ENCODE assay signal across 11 mouse cellular contexts in the genomic region with DNA sequence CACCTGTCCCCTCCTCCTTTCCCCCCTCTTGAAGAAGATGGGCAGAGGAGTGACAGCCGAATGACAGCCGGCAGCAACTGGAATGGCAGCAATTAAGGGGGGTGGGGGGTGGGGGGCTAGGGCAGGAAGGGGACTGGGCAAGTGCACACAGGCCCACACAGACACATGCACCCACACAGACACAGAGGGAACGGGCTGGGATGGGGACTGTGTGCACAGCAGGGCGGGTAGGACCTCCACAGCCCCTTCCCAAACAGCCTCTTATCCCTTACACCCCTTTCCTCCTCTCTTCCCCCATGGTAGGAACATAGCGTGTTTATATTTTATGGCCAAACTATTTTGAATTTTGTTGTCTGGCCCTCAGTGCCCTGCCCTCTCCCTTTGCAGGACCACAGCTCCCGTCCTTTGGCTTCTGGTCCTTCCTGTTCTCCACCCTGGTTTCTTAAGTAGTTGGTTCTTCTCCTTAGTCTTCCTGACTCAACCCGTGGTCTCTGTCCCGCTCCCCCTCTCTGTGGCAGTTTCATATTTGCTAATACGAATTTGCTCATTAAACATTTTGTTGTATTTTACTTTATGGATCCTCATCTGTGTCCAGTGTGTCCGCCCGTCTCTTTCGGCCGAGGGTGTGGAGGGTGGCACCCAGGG. TPM values are rescaled to one million over a fixed set of nuclear protein-coding genes. Genes with fewer than 3 reads are reported as not detected.
A peak's percentile ranks its signal among the peaks of the same experiment; 100 is the strongest.
DNase-seq lines count a peak whose midpoint lies in the region; ATAC-seq and TF ChIP-seq lines count a peak whose summit lies in the region.
"Not testable (repeated sequence)": the region's sequence is repeated elsewhere in the genome, so short reads cannot be mapped to it uniquely, and the experiment has no call there.
"Had no signal": no experiment of that assay in that cellular context is flagged by ENCODE, and none has a peak within 500 bp of the region (broad histone marks: within the 10 kb centered on the region; RNA-seq: fewer than 3 reads in every experiment).

No protein-coding gene starts in this region.

- 41% methylated on average over 8 of the region's 13 CpGs for WGBS in embryonic facial prominence, embryonic 15.5 days
- 58% methylated on average over 10 of the region's 13 CpGs for WGBS in heart, embryonic 10.5 days
- WGBS in hindbrain, embryonic 15.5 days: 50% methylated on average over 9 of the region's 13 CpGs
- 36% methylated on average over 9 of the region's 13 CpGs for WGBS in liver, embryonic 16.5 days (ENCODE audit: insufficient replicate concordance)
- WGBS in midbrain, embryonic 14.5 days: 50% methylated on average over 9 of the region's 13 CpGs
- 51% methylated on average over 9 of the region's 13 CpGs for WGBS in stomach, embryonic 14.5 days

- not testable (repeated sequence) for TF ChIP-seq CTCF in G1E (IDR thresholded peaks at IDR 0.05; ENCODE audit: low read depth, low read length); left cerebral cortex, adult 2 months (IDR thresholded peaks at IDR 0.05)

- intact Hi-C loops in left cerebral cortex, adult 2 months (cut with DNase I): loop anchor here (1.0 to 5.0 kb wide), 2 partner anchors 17 to 942 kb away; a partner anchor contains a TSS

- not testable (repeated sequence) for ATAC-seq in G1E (ENCODE audit: extremely low read depth, insufficient number of reproducible peaks, low FRiP score, poor library complexity, severe bottlenecking); embryonic facial prominence, embryonic 15.5 days (ENCODE audit: insufficient number of reproducible peaks, low FRiP score, low TSS enrichment, low read depth); liver, embryonic 16.5 days (ENCODE audit: low read depth)
- ATAC-seq in hindbrain, embryonic 15.5 days (ENCODE audit: low FRiP score, low read depth): peak; percentile 33; the same call in 1 of the 2 replicates
- peak; percentile 43 for ATAC-seq in midbrain, embryonic 14.5 days (ENCODE audit: low FRiP score, low TSS enrichment)
- peak; percentile 4; the same call in 1 of the 2 replicates for ATAC-seq in stomach, embryonic 14.5 days (ENCODE audit: insufficient number of reproducible peaks, insufficient read depth, low FRiP score, low read depth)

- H3K4me3 ChIP-seq in G1E (ENCODE audit: low read depth, low read length): peak overlapping the region; percentile 98
- H3K4me3 ChIP-seq in embryonic facial prominence, embryonic 15.5 days (replicated peaks): peak overlapping the region; percentile 100
- H3K4me3 ChIP-seq in heart, embryonic 10.5 days: peak overlapping the region; percentile 98
- H3K4me3 ChIP-seq in hindbrain, embryonic 15.5 days: peak overlapping the region; percentile 100
- peak overlapping the region; percentile 96 for H3K4me3 ChIP-seq in left cerebral cortex, adult 2 months
- H3K4me3 ChIP-seq in liver, embryonic 16.5 days (ENCODE audit: low read depth, low read length): peak overlapping the region; percentile 98
- peak overlapping the region; percentile 85 for H3K4me3 ChIP-seq in midbrain, embryonic 14.5 days (replicated peaks; ENCODE audit: low read depth, low read length)
- H3K4me3 ChIP-seq in stomach, embryonic 14.5 days (ENCODE audit: low read depth, low read length): peak overlapping the region; percentile 94

- H3K9ac ChIP-seq in embryonic facial prominence, embryonic 15.5 days; midbrain, embryonic 14.5 days (replicated peaks; ENCODE audit: low read length); stomach, embryonic 14.5 days (replicated peaks; ENCODE audit: low read depth, low read length): not testable (repeated sequence)
- H3K9ac ChIP-seq in hindbrain, embryonic 15.5 days: 0 out of 2 replicates have a peak overlapping the region, but pooled peaks have one; percentile 100
- peak overlapping the region; percentile 43 for H3K9ac ChIP-seq in liver, embryonic 16.5 days (ENCODE audit: low read depth, low read length)

- H3K36me3 ChIP-seq in G1E (replicated peaks): peaks cover 69% of the 10 kb centered on the region
- peaks cover 38% of the 10 kb centered on the region for H3K36me3 ChIP-seq in embryonic facial prominence, embryonic 15.5 days
- peaks cover 66% of the 10 kb centered on the region for H3K36me3 ChIP-seq in heart, embryonic 10.5 days
- peaks cover 38% of the 10 kb centered on the region for H3K36me3 ChIP-seq in hindbrain, embryonic 15.5 days
- H3K36me3 ChIP-seq in liver, embryonic 16.5 days (ENCODE audit: control insufficient read depth, insufficient read depth): peaks cover 41% of the 10 kb centered on the region
- H3K36me3 ChIP-seq in midbrain, embryonic 14.5 days (ENCODE audit: control insufficient read depth, insufficient read depth, low read length): peaks cover 52% of the 10 kb centered on the region
- peaks cover 40% of the 10 kb centered on the region for H3K36me3 ChIP-seq in stomach, embryonic 14.5 days (ENCODE audit: control insufficient read depth, insufficient read depth, low read length)

- H3K9me3 ChIP-seq in G1E (replicated peaks); embryonic facial prominence, embryonic 15.5 days (replicated peaks); heart, embryonic 10.5 days; hindbrain, embryonic 15.5 days; liver, embryonic 16.5 days (replicated peaks; ENCODE audit: control insufficient read depth, low read length); midbrain, embryonic 14.5 days (ENCODE audit: control insufficient read depth, low read length); stomach, embryonic 14.5 days (ENCODE audit: control insufficient read depth, low read depth, low read length): not testable (repeated sequence)

- H3K27ac ChIP-seq in embryonic facial prominence, embryonic 15.5 days (replicated peaks): peak overlapping the region; percentile 95
- H3K27ac ChIP-seq in heart, embryonic 10.5 days: peak overlapping the region; percentile 98
- peak overlapping the region; percentile 93 for H3K27ac ChIP-seq in hindbrain, embryonic 15.5 days (replicated peaks)
- H3K27ac ChIP-seq in left cerebral cortex, adult 2 months: peak overlapping the region; percentile 95
- H3K27ac ChIP-seq in liver, embryonic 16.5 days (ENCODE audit: low read length): peak overlapping the region; percentile 95
- peak overlapping the region; percentile 89 for H3K27ac ChIP-seq in midbrain, embryonic 14.5 days (replicated peaks; ENCODE audit: low read depth, low read length)
- peak overlapping the region; percentile 75 for H3K27ac ChIP-seq in stomach, embryonic 14.5 days (ENCODE audit: low read length)

- not testable (repeated sequence) for DNase-seq in G1E (ENCODE audit: low spot score); heart, embryonic 10.5 days (ENCODE audit: low spot score); midbrain, embryonic 14.5 days
- DNase-seq in left cerebral cortex, adult 2 months (ENCODE audit: extremely low spot score in 1 of 2, low spot score in 2 of 2): peak in 1 of 2 experiments; percentile 34

- peak overlapping the region; percentile 74 for H3K4me2 ChIP-seq in embryonic facial prominence, embryonic 15.5 days (replicated peaks)
- peak overlapping the region; percentile 86 for H3K4me2 ChIP-seq in hindbrain, embryonic 15.5 days
- H3K4me2 ChIP-seq in liver, embryonic 16.5 days (ENCODE audit: low read depth, low read length): peak overlapping the region; percentile 68
- peak overlapping the region; percentile 86 for H3K4me2 ChIP-seq in midbrain, embryonic 14.5 days (ENCODE audit: low read length)
- H3K4me2 ChIP-seq in stomach, embryonic 14.5 days (replicated peaks; ENCODE audit: low read depth, low read length): peak overlapping the region; percentile 35; the same call in 1 of the 2 replicates

- not testable (repeated sequence) for H3K27me3 ChIP-seq in G1E (ENCODE audit: insufficient read depth, low read length); embryonic facial prominence, embryonic 15.5 days; heart, embryonic 10.5 days (ENCODE audit: insufficient read depth, poor library complexity, severe bottlenecking); hindbrain, embryonic 15.5 days; liver, embryonic 16.5 days (ENCODE audit: control insufficient read depth, insufficient read depth, low read depth, low read length); midbrain, embryonic 14.5 days (ENCODE audit: control insufficient read depth, insufficient read depth, low read length); stomach, embryonic 14.5 days (ENCODE audit: control insufficient read depth, insufficient read depth, low read length)

- peaks cover 68% of the 10 kb centered on the region for H3K4me1 ChIP-seq in G1E (ENCODE audit: insufficient read depth, low read depth, low read length)
- H3K4me1 ChIP-seq in embryonic facial prominence, embryonic 15.5 days: peaks cover 26% of the 10 kb centered on the region
- peaks cover 17% of the 10 kb centered on the region for H3K4me1 ChIP-seq in heart, embryonic 10.5 days
- H3K4me1 ChIP-seq in hindbrain, embryonic 15.5 days (replicated peaks): peaks cover 31% of the 10 kb centered on the region
- peaks cover 47% of the 10 kb centered on the region for H3K4me1 ChIP-seq in liver, embryonic 16.5 days (ENCODE audit: control insufficient read depth, low read depth, low read length)
- H3K4me1 ChIP-seq in midbrain, embryonic 14.5 days (ENCODE audit: control insufficient read depth, insufficient read depth, low read length): peaks cover 21% of the 10 kb centered on the region
- not testable (repeated sequence) for H3K4me1 ChIP-seq in stomach, embryonic 14.5 days (ENCODE audit: control insufficient read depth, insufficient read depth, low read length)

RNA-seq across cellular contexts. Expression of a gene that starts 0.5 kb away (rescaled TPM):
- total RNA-seq in G1E (2014; fragmentation: Nextera tagmentation) (134 and 152 TPM in 2 replicates), G1E (2017) (79.5 and 85.2 TPM in 2 replicates)
- 720 and 931 TPM in 2 replicates for polyA plus RNA-seq in G1E (2012)
- polyA plus RNA-seq in embryonic facial prominence, embryonic 15.5 days (2015; fragmentation: Nextera tagmentation; extraction: Ambion mirVana): 66.5 and 70.6 TPM in 2 replicates
- 53.8 and 57.3 TPM in 2 replicates for polyA plus RNA-seq in heart, embryonic 10.5 days (2016; fragmentation: Nextera tagmentation; extraction: Ambion mirVana)
- polyA plus RNA-seq in hindbrain, embryonic 15.5 days (2015; fragmentation: Nextera tagmentation; extraction: Ambion mirVana): 105 and 118 TPM in 2 replicates
- total RNA-seq in left cerebral cortex, adult 2 months (2021): 100 to 1,000 TPM; 470 to 471 TPM
- 45.2 and 46.6 TPM in 2 replicates for polyA plus RNA-seq in liver, embryonic 16.5 days (2015; fragmentation: Nextera tagmentation; extraction: Ambion mirVana)
- polyA plus RNA-seq in midbrain, embryonic 14.5 days (2014; fragmentation: Nextera tagmentation; extraction: Ambion mirVana): 104 and 119 TPM in 2 replicates
- 63.2 and 63.4 TPM in 2 replicates for polyA plus RNA-seq in stomach, embryonic 14.5 days (2014; fragmentation: Nextera tagmentation; extraction: Ambion mirVana)

RNA-seq across cellular contexts. Expression of a gene that starts 17.5 kb away (rescaled TPM):
- 166 and 208 TPM in 2 replicates for total RNA-seq in G1E (2014; fragmentation: Nextera tagmentation)
- total RNA-seq in G1E (2017): 261 and 292 TPM in 2 replicates
- 480 and 545 TPM in 2 replicates for polyA plus RNA-seq in G1E (2012)
- polyA plus RNA-seq in embryonic facial prominence, embryonic 15.5 days (2015; fragmentation: Nextera tagmentation; extraction: Ambion mirVana): 116 and 124 TPM in 2 replicates
- 107 and 121 TPM in 2 replicates for polyA plus RNA-seq in heart, embryonic 10.5 days (2016; fragmentation: Nextera tagmentation; extraction: Ambion mirVana)
- 99.8 and 101 TPM in 2 replicates for polyA plus RNA-seq in hindbrain, embryonic 15.5 days (2015; fragmentation: Nextera tagmentation; extraction: Ambion mirVana)
- 100 to 1,000 TPM; 183 to 187 TPM for total RNA-seq in left cerebral cortex, adult 2 months (2021)
- polyA plus RNA-seq in liver, embryonic 16.5 days (2015; fragmentation: Nextera tagmentation; extraction: Ambion mirVana): 48.2 and 48.8 TPM in 2 replicates
- polyA plus RNA-seq in midbrain, embryonic 14.5 days (2014; fragmentation: Nextera tagmentation; extraction: Ambion mirVana): 111 and 115 TPM in 2 replicates
- 106 and 119 TPM in 2 replicates for polyA plus RNA-seq in stomach, embryonic 14.5 days (2014; fragmentation: Nextera tagmentation; extraction: Ambion mirVana)

RNA-seq across cellular contexts. Expression of a gene that starts 28.1 kb away (rescaled TPM):
- total RNA-seq in G1E (2014; fragmentation: Nextera tagmentation) (1.1 and 1.8 TPM in 2 replicates), G1E (2017) (0.44 TPM in 1 of 2 replicates, not detected in the other)
- polyA plus RNA-seq in G1E (2012): 2.8 and 4.1 TPM in 2 replicates
- polyA plus RNA-seq in embryonic facial prominence, embryonic 15.5 days (2015; fragmentation: Nextera tagmentation; extraction: Ambion mirVana): 36.8 and 43.1 TPM in 2 replicates
- polyA plus RNA-seq in heart, embryonic 10.5 days (2016; fragmentation: Nextera tagmentation; extraction: Ambion mirVana): 17.6 and 21.4 TPM in 2 replicates
- 90.6 and 113 TPM in 2 replicates for polyA plus RNA-seq in hindbrain, embryonic 15.5 days (2015; fragmentation: Nextera tagmentation; extraction: Ambion mirVana)
- 10 to 100 TPM; 30.5 to 32.5 TPM for total RNA-seq in left cerebral cortex, adult 2 months (2021)
- 0.89 and 1.8 TPM in 2 replicates for polyA plus RNA-seq in liver, embryonic 16.5 days (2015; fragmentation: Nextera tagmentation; extraction: Ambion mirVana)
- polyA plus RNA-seq in midbrain, embryonic 14.5 days (2014; fragmentation: Nextera tagmentation; extraction: Ambion mirVana): 104 and 105 TPM in 2 replicates
- 35.7 and 44.1 TPM in 2 replicates for polyA plus RNA-seq in stomach, embryonic 14.5 days (2014; fragmentation: Nextera tagmentation; extraction: Ambion mirVana)

RNA-seq across cellular contexts. Expression of a gene that starts 37.3 kb away (rescaled TPM):
- total RNA-seq in G1E (2014; fragmentation: Nextera tagmentation): not detected in 2 replicates
- not detected in 2 replicates for total RNA-seq in G1E (2017)
- polyA plus RNA-seq in G1E (2012): not detected in 2 replicates
- polyA plus RNA-seq in embryonic facial prominence, embryonic 15.5 days (2015; fragmentation: Nextera tagmentation; extraction: Ambion mirVana): not detected in 2 replicates
- polyA plus RNA-seq in heart, embryonic 10.5 days (2016; fragmentation: Nextera tagmentation; extraction: Ambion mirVana): not detected in 2 replicates
- polyA plus RNA-seq in hindbrain, embryonic 15.5 days (2015; fragmentation: Nextera tagmentation; extraction: Ambion mirVana): not detected in 2 replicates
- not detected for total RNA-seq in left cerebral cortex, adult 2 months (2021)
- polyA plus RNA-seq in liver, embryonic 16.5 days (2015; fragmentation: Nextera tagmentation; extraction: Ambion mirVana): not detected in 2 replicates
- polyA plus RNA-seq in midbrain, embryonic 14.5 days (2014; fragmentation: Nextera tagmentation; extraction: Ambion mirVana): not detected in 2 replicates
- polyA plus RNA-seq in stomach, embryonic 14.5 days (2014; fragmentation: Nextera tagmentation; extraction: Ambion mirVana): not detected in 2 replicates
- total RNA-seq: adrenal gland, postnatal 25 days; layer of hippocampus, postnatal 14 days had no signal
- polyA plus RNA-seq: C2C12 had no signal

RNA-seq across cellular contexts. Expression of a gene that starts 41.2 kb away (rescaled TPM):
- total RNA-seq in G1E (2014; fragmentation: Nextera tagmentation) (1.7 and 2.5 TPM in 2 replicates), G1E (2017) (2.7 and 2.8 TPM in 2 replicates)
- 1.3 and 1.6 TPM in 2 replicates for polyA plus RNA-seq in G1E (2012)
- 6.7 and 7.5 TPM in 2 replicates for polyA plus RNA-seq in embryonic facial prominence, embryonic 15.5 days (2015; fragmentation: Nextera tagmentation; extraction: Ambion mirVana)
- polyA plus RNA-seq in heart, embryonic 10.5 days (2016; fragmentation: Nextera tagmentation; extraction: Ambion mirVana): 3.9 and 4.5 TPM in 2 replicates
- polyA plus RNA-seq in hindbrain, embryonic 15.5 days (2015; fragmentation: Nextera tagmentation; extraction: Ambion mirVana): 7.8 and 9.3 TPM in 2 replicates
- 1 to 10 TPM; 4.2 to 5.5 TPM for total RNA-seq in left cerebral cortex, adult 2 months (2021)
- 1.3 and 1.7 TPM in 2 replicates for polyA plus RNA-seq in liver, embryonic 16.5 days (2015; fragmentation: Nextera tagmentation; extraction: Ambion mirVana)
- polyA plus RNA-seq in midbrain, embryonic 14.5 days (2014; fragmentation: Nextera tagmentation; extraction: Ambion mirVana): 9.1 and 10.8 TPM in 2 replicates
- polyA plus RNA-seq in stomach, embryonic 14.5 days (2014; fragmentation: Nextera tagmentation; extraction: Ambion mirVana): 4.6 and 6.2 TPM in 2 replicates

Comparison
In these comparisons a context has a peak if more than half of its experiments do, and no peak if none do; other contexts are left out.
1. H3K4me2 ChIP-seq: peak in every context shown above with its lines; median percentile 86 in hindbrain, embryonic 15.5 days; 86 in midbrain, embryonic 14.5 days; 74 in embryonic facial prominence, embryonic 15.5 days; 68 in liver, embryonic 16.5 days; 35 in stomach, embryonic 14.5 days.